Mouse (Mus musculus): ENCODE results near the gene Ufc1. TPM values are rescaled to one million over a fixed set of nuclear protein-coding genes. Genes with fewer than 3 reads are reported as not detected.
"Not testable (repeated sequence)": the region's sequence is repeated elsewhere in the genome, so short reads cannot be mapped to it uniquely, and the experiment has no call there.

Ufc1 gene
- polyA plus RNA-seq (2015; fragmentation: Nextera tagmentation; extraction: Ambion mirVana): 109 and 111 TPM in 2 replicates

DNA sequence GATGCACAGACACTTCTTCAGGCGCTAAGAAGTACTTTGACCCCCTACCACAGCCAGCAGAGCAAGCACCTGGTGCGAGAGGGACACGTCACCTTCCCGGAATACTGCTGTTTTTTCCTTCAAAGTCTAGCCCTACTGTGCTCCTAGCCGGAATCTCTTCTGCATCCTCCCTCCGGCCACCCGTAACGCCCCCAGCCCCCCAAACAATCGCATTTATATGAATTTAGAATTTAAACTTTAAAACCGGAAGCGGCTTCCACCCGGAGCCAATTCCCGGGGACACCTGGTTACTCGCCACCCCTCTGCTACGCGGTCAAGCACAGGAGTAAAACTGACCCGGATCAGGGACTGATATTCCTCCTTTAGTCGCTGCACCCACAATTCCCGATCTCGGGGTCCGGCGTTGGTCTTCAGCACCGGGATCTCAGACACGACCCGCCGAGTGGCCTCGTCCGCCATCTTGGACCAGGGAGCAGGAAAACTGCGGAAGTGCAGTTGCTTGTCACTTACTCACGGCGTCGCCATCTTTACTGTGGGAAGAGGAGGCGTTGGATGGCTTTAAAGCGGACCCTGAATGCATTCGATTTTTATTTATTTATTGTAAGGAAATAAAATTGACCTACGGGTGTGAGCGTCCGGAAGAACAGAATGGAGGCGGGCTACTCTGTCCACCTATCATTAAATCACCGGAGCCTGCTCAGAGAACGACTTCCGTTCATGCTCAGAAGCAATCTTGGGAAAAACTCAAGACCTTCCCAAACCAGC is at the start of gene Ufc1:
Gene Ufc1 (minus strand): TSS at position 727 of the 765 bp plus-strand sequence.
- DNase-seq (ENCODE audit: low spot score): peak; percentile 88

DNA sequence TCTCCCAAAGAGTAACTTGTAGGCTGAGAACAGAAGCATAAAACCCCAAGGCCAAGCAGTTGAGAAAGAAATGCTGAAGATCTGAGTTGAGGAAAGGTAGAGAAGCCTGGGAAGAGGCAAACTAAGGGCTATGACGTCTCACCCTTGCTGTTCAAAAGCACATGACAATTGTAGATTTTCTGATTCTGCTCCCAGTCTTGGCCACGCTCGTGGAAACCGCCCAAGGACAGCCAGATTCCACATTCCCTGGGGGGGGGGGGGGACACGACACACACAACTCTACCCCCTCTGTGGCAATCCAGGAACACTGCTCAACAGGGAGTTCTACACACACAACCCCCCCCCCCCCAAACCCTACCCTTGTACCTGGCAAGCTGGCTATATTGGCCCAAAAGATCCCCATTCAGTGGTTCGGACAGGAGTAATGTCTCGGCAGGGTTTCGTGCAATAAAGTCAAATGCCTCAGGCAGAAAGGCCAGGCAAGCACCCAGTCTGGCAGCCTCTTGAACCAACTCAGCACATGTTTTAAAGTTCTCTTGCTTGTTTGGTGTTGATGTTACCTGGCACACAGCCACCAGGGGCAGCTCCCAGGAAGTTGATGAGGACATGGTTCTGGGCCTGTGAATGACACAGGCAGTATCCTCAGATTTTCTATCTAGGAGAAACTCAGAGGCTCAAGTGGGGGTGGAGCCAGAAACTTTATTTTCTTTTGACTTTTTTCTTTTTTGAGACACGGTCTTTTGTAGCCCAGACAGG is 49.3 kb upstream of the Ufc1 start:
- peak; percentile 23 for DNase-seq (ENCODE audit: low spot score)

DNA sequence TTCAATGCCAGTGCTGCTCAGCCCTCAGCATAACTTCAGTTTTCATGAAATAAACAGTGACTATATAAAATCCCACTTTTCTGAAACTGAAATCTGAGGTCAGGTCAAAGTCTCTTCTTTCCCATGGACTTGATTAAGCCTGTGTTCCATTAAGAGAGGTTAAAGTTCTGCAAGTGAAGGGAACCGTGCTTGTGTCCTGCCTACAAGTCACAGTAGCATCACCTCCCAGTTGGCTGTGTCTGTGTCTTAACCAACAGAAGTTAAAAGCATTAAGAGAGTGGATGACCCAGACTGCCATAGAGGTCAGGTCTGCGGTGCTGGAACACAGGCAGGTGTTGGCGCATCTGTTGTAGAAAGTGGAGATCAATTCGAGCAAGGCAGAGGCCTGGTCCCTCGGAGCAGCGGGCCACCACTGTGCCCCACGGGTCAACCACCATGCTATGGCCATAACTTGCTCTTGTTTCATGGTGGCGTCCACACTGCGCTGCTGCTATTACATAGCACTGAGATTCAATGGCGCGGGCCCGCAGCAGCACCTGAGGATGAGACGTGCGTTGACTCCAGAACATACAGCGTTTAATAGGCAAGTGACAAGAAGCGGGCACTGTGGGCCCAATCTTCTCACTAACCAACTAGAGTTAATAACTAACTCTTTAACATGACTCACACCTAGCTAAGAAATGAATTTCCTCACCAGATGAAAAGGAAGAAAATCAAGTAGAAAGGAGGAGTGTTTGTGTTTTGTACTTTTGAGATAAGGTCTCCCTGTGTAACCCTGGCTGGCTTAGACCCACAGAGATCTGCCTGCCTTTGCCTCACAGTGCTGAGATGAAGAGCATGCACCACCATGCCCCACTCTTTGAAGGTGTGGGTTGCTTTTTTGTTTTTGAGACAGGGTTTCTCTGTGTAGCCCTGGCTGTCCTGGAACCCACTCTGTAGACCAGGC is 47.7 kb upstream of the Ufc1 start:
- no peak for DNase-seq (ENCODE audit: low spot score)

- no peak for DNase-seq (ENCODE audit: low spot score)
Observed at GRCm38 (mm10) chr1:171330216-171330560, 35.4 kb upstream of the Ufc1 start.

DNA sequence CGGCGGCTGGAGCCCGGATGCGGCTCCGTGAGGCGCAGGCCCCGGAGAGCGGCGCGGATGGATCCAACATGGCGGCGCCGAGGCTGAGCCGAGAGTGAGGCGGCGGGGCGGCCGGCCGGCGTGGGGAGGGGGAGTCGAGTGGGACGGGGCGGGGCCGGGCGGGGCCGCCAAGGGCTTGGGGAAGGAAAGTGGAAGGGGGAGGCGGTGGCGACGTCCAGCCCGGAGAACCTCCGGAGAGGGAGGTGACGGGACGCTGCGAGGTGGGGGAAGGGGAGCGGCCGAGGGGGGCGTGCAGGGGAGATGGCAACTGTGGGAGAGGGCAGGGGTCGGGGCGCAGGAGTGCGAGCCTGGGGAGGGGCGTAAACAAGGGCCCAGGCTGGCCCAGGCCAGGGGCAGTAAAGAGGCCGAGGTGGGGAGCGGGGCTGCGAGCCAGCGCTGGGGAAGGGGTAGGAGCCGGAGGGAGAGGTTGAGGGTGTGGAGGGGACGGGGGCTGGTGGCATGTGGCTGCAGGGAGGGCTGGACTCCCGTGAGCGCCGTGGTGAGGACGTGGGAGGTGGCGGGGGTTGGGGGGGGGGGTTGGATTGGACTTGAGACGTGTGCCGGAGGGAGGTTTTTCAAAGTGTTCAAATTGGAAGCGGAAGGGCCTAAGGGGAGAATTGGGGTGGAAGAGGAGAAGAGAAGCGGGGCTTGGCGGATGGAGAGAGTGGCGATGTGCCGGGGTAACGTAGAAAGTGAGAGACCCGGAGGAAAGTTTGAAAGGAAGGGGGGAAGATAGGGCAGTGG is 34.8 kb upstream of the Ufc1 start:
- peak; percentile 35 for DNase-seq (ENCODE audit: low spot score)

GRCm38 (mm10) chr1:171328839-171329432 is 34.1 kb upstream of the Ufc1 start, which contains the start of gene Dedd:
TSS of gene Dedd (plus strand) at chr1:171329145.
- peak; percentile 94 for DNase-seq (ENCODE audit: low spot score)

GRCm38 (mm10) chr1:171328244-171328643 is 33.4 kb upstream of the Ufc1 start:
- no peak for DNase-seq (ENCODE audit: low spot score)

DNA sequence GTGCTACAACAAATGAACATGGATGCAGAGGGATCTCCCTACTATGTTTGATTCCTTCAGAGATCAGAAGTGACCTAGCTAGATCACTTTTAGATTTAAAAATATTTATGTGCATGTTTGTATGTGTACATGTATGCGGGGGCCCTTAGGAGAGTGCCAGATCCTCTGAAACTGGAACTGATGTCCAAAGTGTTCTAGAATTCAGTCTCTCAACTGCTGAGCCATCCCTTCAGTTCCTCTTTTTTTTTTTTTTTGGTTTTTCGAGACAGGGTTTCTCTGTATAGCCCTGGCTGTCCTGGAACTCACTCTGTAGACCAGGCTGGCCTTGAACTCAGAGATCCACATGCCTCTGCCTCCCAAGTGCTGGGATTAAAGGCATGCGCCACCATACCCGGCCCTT is 31.8 kb upstream of the Ufc1 start:
- DNase-seq (ENCODE audit: low spot score): not testable (repeated sequence)

DNA sequence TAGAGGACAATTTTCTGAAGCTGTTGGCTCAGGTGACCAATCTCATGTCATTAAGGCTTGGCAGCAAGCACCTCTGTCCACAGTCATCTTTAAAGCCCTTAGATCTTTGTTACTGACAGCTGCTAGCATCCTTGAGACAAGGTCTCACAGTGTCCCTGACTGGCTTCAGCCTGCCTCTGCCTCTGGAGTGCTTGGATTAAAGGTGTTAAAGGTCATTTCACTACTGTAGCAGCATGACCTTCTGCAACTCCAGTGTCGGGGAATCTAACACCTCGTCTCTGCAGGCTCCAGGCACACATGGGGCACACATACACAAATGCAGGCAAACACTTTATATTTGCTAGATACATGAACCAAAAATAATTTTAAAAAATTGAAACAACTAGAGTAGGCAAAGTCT is 30.7 kb upstream of the Ufc1 start:
- DNase-seq (ENCODE audit: low spot score): no peak

- no peak for DNase-seq (ENCODE audit: low spot score)
Observed at GRCm38 (mm10) chr1:171322012-171322411, 27.2 kb upstream of the Ufc1 start.

GRCm38 (mm10) chr1:171321415-171321814 is 26.6 kb upstream of the Ufc1 start:
- peak; percentile 35 for DNase-seq (ENCODE audit: low spot score)

DNA sequence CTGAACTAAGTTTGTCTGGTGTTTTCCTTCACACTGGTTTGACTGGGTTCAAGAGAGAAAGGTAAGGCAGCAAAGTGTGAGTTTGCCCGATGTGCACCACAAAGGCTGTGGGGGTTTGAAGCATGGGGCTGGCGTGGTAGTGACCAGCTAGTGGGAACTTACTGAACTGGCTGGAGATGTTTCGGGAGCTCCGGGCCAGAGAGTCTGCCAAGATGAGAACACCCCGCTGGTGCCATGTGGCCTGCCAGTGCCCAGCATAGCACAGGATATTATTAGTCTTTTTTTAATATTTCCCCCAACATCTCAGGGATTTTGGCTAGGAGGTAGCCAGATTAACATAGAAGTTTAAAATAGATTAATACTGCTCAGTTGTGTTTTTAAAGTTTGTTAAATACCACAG is 25.3 kb upstream of the Ufc1 start:
- DNase-seq (ENCODE audit: low spot score): no peak

- no peak for DNase-seq (ENCODE audit: low spot score)
Observed at GRCm38 (mm10) chr1:171319748-171320147, 24.9 kb upstream of the Ufc1 start.

DNA sequence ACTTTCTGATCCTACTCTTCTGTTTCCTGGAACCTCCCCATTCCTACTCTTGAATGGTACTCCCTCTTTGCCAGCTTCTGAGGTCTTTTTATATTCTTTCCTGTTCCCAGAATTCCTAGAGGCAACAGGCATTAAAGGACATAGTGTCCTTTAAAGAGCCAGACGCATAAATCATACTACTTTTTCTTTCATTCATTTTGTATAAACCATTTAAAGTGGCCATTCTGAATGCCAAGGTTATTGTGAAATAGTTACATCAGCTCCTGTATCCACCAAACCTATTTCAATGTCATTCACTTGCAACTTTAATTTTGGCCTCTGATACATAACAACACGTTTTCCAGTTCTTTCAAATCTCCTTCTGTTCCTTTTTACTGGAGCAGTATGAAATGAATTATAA is 14.5 kb upstream of the Ufc1 start:
- no peak for DNase-seq (ENCODE audit: low spot score)

DNA sequence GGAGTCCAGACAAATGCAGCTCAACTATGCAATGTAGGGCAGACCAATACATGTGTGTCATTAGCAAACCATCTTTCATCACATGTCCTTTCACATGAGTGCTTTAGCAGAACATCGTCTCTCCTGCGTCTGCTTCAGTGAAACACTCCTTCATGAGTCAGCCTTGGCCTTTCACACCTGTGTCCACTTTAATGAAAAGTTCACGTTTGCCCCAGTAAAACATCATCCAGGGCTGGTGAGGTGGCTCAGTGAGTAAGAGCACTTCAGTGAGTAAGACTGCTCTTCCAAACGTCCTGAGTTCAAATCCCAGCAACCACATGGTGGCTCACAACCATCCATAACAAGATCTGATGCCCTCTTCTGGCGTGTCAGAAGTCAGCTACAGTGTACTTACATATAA is 11.3 kb upstream of the Ufc1 start:
- DNase-seq (ENCODE audit: low spot score): not testable (repeated sequence)

DNA sequence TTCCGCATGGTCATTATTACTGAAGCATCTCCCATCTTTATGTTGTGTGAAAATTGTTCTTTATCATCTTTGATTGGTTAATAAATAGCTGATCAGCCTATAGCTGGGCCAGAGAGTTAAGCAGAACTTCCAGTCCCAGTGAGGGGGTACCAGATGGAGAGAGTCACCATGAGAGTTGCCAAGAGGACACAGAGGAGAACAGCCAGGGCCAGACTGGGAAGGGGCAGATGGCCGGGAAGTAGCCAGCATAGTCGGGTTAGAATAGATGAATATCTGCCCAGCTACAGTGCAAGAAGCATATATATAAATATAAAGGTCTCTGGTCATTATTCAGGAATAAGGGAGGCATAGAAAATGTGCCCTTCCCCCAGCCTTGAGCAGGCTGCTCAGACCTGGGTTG is 3.4 kb upstream of the Ufc1 start:
- no peak for DNase-seq (ENCODE audit: low spot score)

GRCm38 (mm10) chr1:171295063-171295402 is 209 bp upstream of the Ufc1 start:
- DNase-seq (ENCODE audit: low spot score): no peak

DNA sequence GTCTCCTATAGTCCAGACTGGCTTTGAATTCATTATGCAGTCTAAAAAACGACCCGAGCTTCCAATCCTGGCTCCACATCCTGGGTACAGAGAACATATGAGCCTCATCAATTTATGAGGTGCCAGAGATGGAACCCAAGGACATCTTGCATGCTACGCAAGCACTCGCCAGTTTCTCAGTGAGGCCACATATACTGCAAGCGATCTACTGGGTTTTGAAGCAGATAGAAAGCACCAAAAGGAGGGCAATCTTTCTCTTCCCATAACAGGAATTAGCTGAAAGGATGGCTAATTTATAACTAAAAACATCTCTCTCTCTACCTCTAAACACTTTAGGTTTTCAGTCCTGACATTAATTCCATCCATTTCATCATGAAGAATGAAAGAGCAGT is 922 bp downstream of the Ufc1 start:
- DNase-seq (ENCODE audit: low spot score): peak; percentile 16

- no peak for DNase-seq (ENCODE audit: low spot score)
Observed at GRCm38 (mm10) chr1:171293351-171293750, 1.5 kb downstream of the Ufc1 start.

DNA sequence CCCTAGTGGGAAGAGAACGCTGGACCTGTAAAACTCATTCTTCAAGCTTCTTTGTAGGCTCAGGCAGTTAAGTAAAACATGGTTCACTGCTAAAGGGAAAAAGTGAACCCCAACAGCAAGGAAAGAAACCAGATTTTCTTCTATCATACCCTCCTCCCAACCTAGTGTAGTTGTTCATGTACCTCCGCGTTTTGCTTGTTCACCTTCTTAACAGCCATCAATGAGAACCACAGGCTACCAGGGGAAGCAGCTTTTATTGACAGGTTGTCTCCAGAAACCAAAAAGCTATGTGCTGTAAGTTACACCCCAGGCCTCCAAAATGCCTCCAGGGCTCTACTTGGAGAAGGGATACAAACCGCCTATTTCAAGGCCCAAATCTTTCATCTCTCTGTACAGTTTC is 6.5 kb downstream of the Ufc1 start:
- DNase-seq (ENCODE audit: low spot score): no peak

Data from thymus, postnatal 0 days (tissue).